Mouse (Mus musculus): ENCODE measurements around the gene Gsk3b. TPM values are rescaled to one million over a fixed set of nuclear protein-coding genes. Genes with fewer than 3 reads are reported as not detected.
A peak's percentile ranks its signal among the peaks of the same experiment; 100 is the strongest.

Gsk3b gene
- polyA plus RNA-seq, 2 experiments: 2.9 to 10.3 TPM

- Histone ChIP-seq H3K36me3 (replicated peaks; ENCODE audit: control insufficient read depth, insufficient read depth, low read depth) (no peaks in the 10 kb centered on the region), H3K4me3 (ENCODE audit: insufficient read depth in 1 of 2, low read depth in 2 of 2, low read length in 2 of 2) (no peak overlapping the region), H3K9me3 (ENCODE audit: control insufficient read depth, low read length) (no peaks in the 10 kb centered on the region), H3K27ac (no peak overlapping the region), H3K9ac (replicated peaks) (no peak overlapping the region), H3K27me3 (ENCODE audit: control insufficient read depth, insufficient read depth, low read length) (no peaks in the 10 kb centered on the region), H3K4me1 (replicated peaks; ENCODE audit: control insufficient read depth in 2 of 2, insufficient read depth in 2 of 2, low read length in 1 of 2) (peaks cover 0 to 10% of the 10 kb centered on the region in 2 experiments; a peak in 2 of 4 replicates), H3K4me2 (ENCODE audit: low read depth) (no peak overlapping the region)
- DNase-seq (ENCODE audit: low read depth in 3 of 3, low spot score in 3 of 3) (no peak), ATAC-seq (ENCODE audit: insufficient read depth) (no peak)
- 61% methylated on average over 7 of the region's 7 CpGs for WGBS (ENCODE audit: insufficient replicate concordance)
- TF ChIP-seq EP300 (IDR thresholded peaks at IDR 0.05; ENCODE audit: low read depth): no peak
- no peak for TF ChIP-seq CTCF (IDR thresholded peaks at IDR 0.05; ENCODE audit: low read depth)
Observed at GRCm38 (mm10) chr16:38280951-38281350, 192.2 kb downstream of the Gsk3b start.

- Histone ChIP-seq H3K4me2 (ENCODE audit: low read depth) (no peak overlapping the region), H3K9me3 (ENCODE audit: control insufficient read depth, low read length) (no peaks in the 10 kb centered on the region), H3K27ac (no peak overlapping the region), H3K4me3 (ENCODE audit: insufficient read depth in 1 of 2, low read depth in 2 of 2, low read length in 2 of 2) (no peak overlapping the region), H3K4me1 (replicated peaks; ENCODE audit: control insufficient read depth in 2 of 2, insufficient read depth in 2 of 2, low read length in 1 of 2) (peaks cover 0 to 12% of the 10 kb centered on the region in 2 experiments; a peak in 2 of 4 replicates), H3K27me3 (ENCODE audit: control insufficient read depth, insufficient read depth, low read length) (no peaks in the 10 kb centered on the region), H3K36me3 (replicated peaks; ENCODE audit: control insufficient read depth, insufficient read depth, low read depth) (no peaks in the 10 kb centered on the region), H3K9ac (replicated peaks) (no peak overlapping the region)
- DNase-seq (ENCODE audit: low read depth in 3 of 3, low spot score in 3 of 3): peak in 1 of 3 experiments; percentile 23
- TF ChIP-seq EP300 (IDR thresholded peaks at IDR 0.05; ENCODE audit: low read depth) (no peak), CTCF (IDR thresholded peaks at IDR 0.05; ENCODE audit: low read depth) (no peak)
- 0 out of 2 replicates have a peak, but pooled peaks have one; percentile 48 for ATAC-seq (ENCODE audit: insufficient read depth)
- WGBS (ENCODE audit: insufficient replicate concordance): 56% methylated on average over 7 of the region's 7 CpGs
Observed at GRCm38 (mm10) chr16:38282559-38283160, 193.9 kb downstream of the Gsk3b start.

GRCm38 (mm10) chr16:38283300-38283699 lies 194.5 kb downstream of the Gsk3b start:
- ATAC-seq (ENCODE audit: insufficient read depth): no peak
- TF ChIP-seq EP300 (IDR thresholded peaks at IDR 0.05; ENCODE audit: low read depth) (no peak), CTCF (IDR thresholded peaks at IDR 0.05; ENCODE audit: low read depth) (no peak)
- no peaks in the 10 kb centered on the region for H3K36me3 ChIP-seq (replicated peaks; ENCODE audit: control insufficient read depth, insufficient read depth, low read depth)
- DNase-seq (ENCODE audit: low read depth in 3 of 3, low spot score in 3 of 3): no peak
- 45% methylated on average over 3 of the region's 3 CpGs for WGBS (ENCODE audit: insufficient replicate concordance)
- H3K4me1 ChIP-seq (replicated peaks; ENCODE audit: control insufficient read depth in 2 of 2, insufficient read depth in 2 of 2, low read length in 1 of 2): peaks cover 0 to 16% of the 10 kb centered on the region in 2 experiments; a peak in 2 of 4 replicates
- no peaks in the 10 kb centered on the region for H3K27me3 ChIP-seq (ENCODE audit: control insufficient read depth, insufficient read depth, low read length)
- no peak overlapping the region for H3K9ac ChIP-seq (replicated peaks)
- H3K4me3 ChIP-seq (ENCODE audit: insufficient read depth in 1 of 2, low read depth in 2 of 2, low read length in 2 of 2): no peak overlapping the region
- H3K27ac ChIP-seq: no peak overlapping the region
- no peaks in the 10 kb centered on the region for H3K9me3 ChIP-seq (ENCODE audit: control insufficient read depth, low read length)
- no peak overlapping the region for H3K4me2 ChIP-seq (ENCODE audit: low read depth)

- no peak overlapping the region for H3K27ac ChIP-seq
Observed at GRCm38 (mm10) chr16:38285801-38286200, 197.0 kb downstream of the Gsk3b start.

GRCm38 (mm10) chr16:38286541-38286940 lies 197.7 kb downstream of the Gsk3b start:
- 48% methylated on average over 4 of the region's 4 CpGs for WGBS (ENCODE audit: insufficient replicate concordance)
- ATAC-seq (ENCODE audit: insufficient read depth): no peak
- no peak for DNase-seq (ENCODE audit: low read depth in 3 of 3, low spot score in 3 of 3)
- Histone ChIP-seq H3K9ac (replicated peaks) (no peak overlapping the region), H3K9me3 (ENCODE audit: control insufficient read depth, low read length) (no peaks in the 10 kb centered on the region), H3K27me3 (ENCODE audit: control insufficient read depth, insufficient read depth, low read length) (no peaks in the 10 kb centered on the region), H3K27ac (no peak overlapping the region; the same call in 1 of the 2 replicates), H3K4me1 (replicated peaks; ENCODE audit: control insufficient read depth in 2 of 2, insufficient read depth in 2 of 2, low read length in 1 of 2) (peaks cover 0 to 24% of the 10 kb centered on the region in 2 experiments; a peak in 2 of 4 replicates), H3K36me3 (replicated peaks; ENCODE audit: control insufficient read depth, insufficient read depth, low read depth) (no peaks in the 10 kb centered on the region), H3K4me3 (ENCODE audit: insufficient read depth in 1 of 2, low read depth in 2 of 2, low read length in 2 of 2) (no peak overlapping the region), H3K4me2 (ENCODE audit: low read depth) (no peak overlapping the region)
- no peak for TF ChIP-seq EP300 (IDR thresholded peaks at IDR 0.05; ENCODE audit: low read depth)

More at GRCm38 (mm10) chr16:38285801-38286200, 197.0 kb downstream of the Gsk3b start:
- no peak overlapping the region for H3K4me3 ChIP-seq (ENCODE audit: insufficient read depth in 1 of 2, low read depth in 2 of 2, low read length in 2 of 2)
- 61% methylated on average over 7 of the region's 7 CpGs for WGBS (ENCODE audit: insufficient replicate concordance)
- H3K4me1 ChIP-seq (replicated peaks; ENCODE audit: control insufficient read depth in 2 of 2, insufficient read depth in 2 of 2, low read length in 1 of 2): peaks cover 0 to 26% of the 10 kb centered on the region in 2 experiments; a peak in 2 of 4 replicates
- H3K27me3 ChIP-seq (ENCODE audit: control insufficient read depth, insufficient read depth, low read length): no peaks in the 10 kb centered on the region
- H3K9ac ChIP-seq (replicated peaks): no peak overlapping the region
- no peaks in the 10 kb centered on the region for H3K9me3 ChIP-seq (ENCODE audit: control insufficient read depth, low read length)
- DNase-seq (ENCODE audit: low read depth in 3 of 3, low spot score in 3 of 3) (peak in 1 of 3 experiments; percentile 36), ATAC-seq (ENCODE audit: insufficient read depth) (no peak)
- H3K36me3 ChIP-seq (replicated peaks; ENCODE audit: control insufficient read depth, insufficient read depth, low read depth): no peaks in the 10 kb centered on the region
- H3K4me2 ChIP-seq (ENCODE audit: low read depth): no peak overlapping the region
- no peak for TF ChIP-seq CTCF (IDR thresholded peaks at IDR 0.05; ENCODE audit: low read depth)
- no peak for TF ChIP-seq EP300 (IDR thresholded peaks at IDR 0.05; ENCODE audit: low read depth)

Measured in liver, embryonic 14.5 days (tissue).